Mouse (Mus musculus) brain, embryonic 14.5 days (tissue): Measurements from ENCODE around the gene Nrxn3.

Experiments
- CTCF ChIP-seq: fragments of 200-500 bp; IDR thresholded peaks from 2 replicates; pipeline ENCODE4 v1.5.1; 2012; ENCODE audit warnings: inconsistent platforms, mild to moderate bottlenecking, moderate library complexity, borderline replicate concordance; ENCODE audit not compliant: insufficient read depth, insufficient read length; ENCODE audit errors: extremely low read depth
- POLR2A ChIP-seq: fragments of 200-500 bp; IDR thresholded peaks from 2 replicates; pipeline ENCODE4 v1.6.1; 2012; ENCODE audit warnings: mild to moderate bottlenecking, inconsistent platforms, borderline replicate concordance; ENCODE audit not compliant: poor library complexity, insufficient read depth, insufficient read length, severe bottlenecking; ENCODE audit errors: extremely low read depth

- TF ChIP-seq CTCF (no peak), POLR2A (no peak)
Measured at GRCm38 (mm10) chr12:89953237-89953636, 1230.6 kb downstream of the Nrxn3 start.
